Mouse (Mus musculus) hindbrain, embryonic 15.5 days (tissue): ENCODE measurements around the gene Nlrp1a. TPM values are rescaled to one million over a fixed set of nuclear protein-coding genes. Genes with fewer than 3 reads are reported as not detected.

Experiments
- polyA plus RNA-seq: library from polyadenylated mRNA; unstranded; fragments of >200 nt; fragmentation: Nextera tagmentation; extraction: Ambion mirVana; gene quantifications from 2 replicates; pipeline ENCODE4 v1.2.1, GENCODE M21; 2015

Nlrp1a gene
- polyA plus RNA-seq, 1 experiment from 2014 or later, result not detected

Other genes starting within 250 kb of the Nlrp1a start
- 111 and 117 TPM in 2 replicates for gene Nup88, start 174.7 kb downstream of the Nlrp1a start, polyA plus RNA-seq
- 69.0 and 69.9 TPM in 2 replicates for gene Rpain, start 174.5 kb downstream of the Nlrp1a start, polyA plus RNA-seq
- 175 and 182 TPM in 2 replicates for gene C1qbp, start 161.7 kb downstream of the Nlrp1a start, polyA plus RNA-seq
- gene Dhx33, start 140.3 kb downstream of the Nlrp1a start, polyA plus RNA-seq, result 14.3 and 15.7 TPM in 2 replicates
- gene Mis12, start 125.1 kb downstream of the Nlrp1a start, polyA plus RNA-seq, result 36.2 TPM in 2 replicates
- gene Derl2, start 124.9 kb downstream of the Nlrp1a start, polyA plus RNA-seq, result 29.4 and 31.7 TPM in 2 replicates
- gene 6330403K07Rik, start 111.2 kb downstream of the Nlrp1a start, polyA plus RNA-seq, result 662 and 678 TPM in 2 replicates
- not detected in 2 replicates for gene Nlrp1b, start 86.0 kb upstream of the Nlrp1a start, polyA plus RNA-seq